Mouse (Mus musculus) cerebellum, adult 2 months (tissue): ENCODE data around the gene Nup62. TPM values are rescaled to one million over a fixed set of nuclear protein-coding genes. Genes with fewer than 3 reads are reported as not detected.

Source experiments
- DNase-seq, 2 experiments: peaks; one replicate each; pipeline ENCODE4 v3.0.0; 2021
- H3K27ac ChIP-seq: fragments of 200-500 bp; 2 replicates; pipeline ENCODE4 v1.5.1; 2012; ENCODE audit warnings: low read length, control low read depth, inconsistent platforms; ENCODE audit not compliant: insufficient read depth
- H3K27me3 ChIP-seq: fragments of 200-500 bp; 2 replicates; pipeline ENCODE4 v1.6.1; 2012; ENCODE audit warnings: inconsistent platforms, mild to moderate bottlenecking, low read length, moderate library complexity; ENCODE audit not compliant: control insufficient read depth, insufficient read depth
- H3K4me1 ChIP-seq: fragments of 200-500 bp; 2 replicates; pipeline ENCODE4 v1.6.1; 2011; ENCODE audit warnings: low read length; ENCODE audit not compliant: control insufficient read depth, insufficient read depth
- H3K4me3 ChIP-seq: fragments of 200-500 bp; replicated peaks from 2 replicates; pipeline ENCODE3; 2011; ENCODE audit warnings: mild to moderate bottlenecking, low read depth, low read length, control low read depth; ENCODE audit not compliant: insufficient read depth
- CTCF ChIP-seq: fragments of 200-500 bp; IDR thresholded peaks from 2 replicates; pipeline ENCODE4 v1.5.1; 2011; ENCODE audit warnings: low read depth, mild to moderate bottlenecking, control low read depth, low read length, moderate library complexity, borderline replicate concordance; ENCODE audit not compliant: insufficient read depth
- POLR2A ChIP-seq: fragments of 200-500 bp; IDR thresholded peaks from 2 replicates; pipeline ENCODE4 v1.6.1; 2011; ENCODE audit warnings: low read length, control low read depth, borderline replicate concordance; ENCODE audit not compliant: insufficient read depth
- WGBS: fragments of 180-500 bp; shearing (Covaris S2); methylation state at CpG from one replicate; pipeline ENCODE4 v1.1.7; 2018; 5-methylcytosine and 5-hydroxymethylcytosine counted together
- polyA plus RNA-seq: library from polyadenylated mRNA; depleted of rRNA; stranded (reverse); fragments of >200 nt; gene quantifications from 2 replicates; pipeline ENCODE4 v1.2.3, GENCODE M21; 2012

Nup62 gene
- polyA plus RNA-seq, 1 experiment: 29.4 TPM

- WGBS: 62% methylated on average over 3 of the region's 3 CpGs
- Histone ChIP-seq H3K4me3 (no peak overlapping the region), H3K4me1 (peaks cover 17% of the 10 kb centered on the region), H3K27ac (no peak overlapping the region), H3K27me3 (no peaks in the 10 kb centered on the region)
- no peak for DNase-seq
- TF ChIP-seq CTCF (no peak), POLR2A (no peak)
Measured at GRCm38 (mm10) chr7:44820525-44820924, 4.6 kb downstream of the Nup62 start.

DNA sequence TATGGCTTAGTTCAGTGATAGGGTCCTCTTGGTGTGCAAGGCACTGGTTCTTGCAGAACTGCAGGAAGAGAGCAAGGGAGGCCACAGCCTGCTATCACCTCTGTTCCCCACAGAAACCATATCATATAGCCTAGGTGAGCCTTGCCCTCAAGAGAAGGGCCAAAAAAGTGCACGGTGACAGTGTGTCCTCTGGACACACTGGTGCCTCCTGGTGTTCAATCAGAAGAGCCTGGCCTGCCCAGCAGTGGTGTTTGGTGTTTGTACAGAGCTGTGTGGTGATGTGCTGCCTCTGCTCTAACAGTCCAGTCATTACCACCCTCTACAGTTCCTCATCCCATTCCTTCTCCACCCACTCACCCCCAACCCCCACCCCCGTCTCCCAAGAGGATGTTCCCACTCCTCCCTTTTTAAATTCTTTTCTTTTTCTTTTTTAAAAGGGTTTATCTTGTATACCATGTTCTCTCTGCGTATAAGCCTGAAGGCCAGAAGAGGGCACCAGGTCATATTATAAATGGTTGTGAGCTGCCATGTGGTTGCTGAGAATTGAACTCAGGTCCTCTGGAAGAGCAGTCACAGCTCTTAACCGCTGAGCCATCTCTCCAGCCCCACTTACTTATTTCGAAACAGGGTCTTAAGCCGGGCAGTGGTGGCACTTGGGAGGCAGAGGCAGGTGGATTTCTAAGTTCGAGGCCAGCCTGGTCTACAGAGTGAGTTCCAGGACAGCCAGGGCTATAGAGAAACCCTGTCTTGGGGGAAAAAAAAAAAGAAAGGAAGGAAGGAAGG lies 6.0 kb downstream of the Nup62 start:
- WGBS: 80% methylated on average over 7 of the region's 7 CpGs
- TF ChIP-seq POLR2A (no peak), CTCF (no peak)
- no peak overlapping the region for H3K27ac ChIP-seq
- peaks cover 18% of the 10 kb centered on the region for H3K4me1 ChIP-seq
- peak in 1 of 2 experiments; percentile 4 for DNase-seq
- no peaks in the 10 kb centered on the region for H3K27me3 ChIP-seq
- H3K4me3 ChIP-seq: no peak overlapping the region

- no peaks in the 10 kb centered on the region for H3K27me3 ChIP-seq
- H3K4me3 ChIP-seq: no peak overlapping the region
- no peak overlapping the region for H3K27ac ChIP-seq
- TF ChIP-seq CTCF: 0 out of 2 replicates have a peak, but pooled peaks have one; percentile 18
- no peak for TF ChIP-seq POLR2A
- no peak for DNase-seq
- H3K4me1 ChIP-seq: peaks cover 14% of the 10 kb centered on the region
- WGBS: 28% methylated on average over 7 of the region's 7 CpGs
Measured at GRCm38 (mm10) chr7:44823409-44823808, 7.5 kb downstream of the Nup62 start.

GRCm38 (mm10) chr7:44824872-44825271 lies 9.0 kb downstream of the Nup62 start:
- 12% methylated on average over 3 of the region's 3 CpGs for WGBS
- Histone ChIP-seq H3K4me3 (no peak overlapping the region), H3K27ac (no peak overlapping the region), H3K27me3 (no peaks in the 10 kb centered on the region), H3K4me1 (peaks cover 6% of the 10 kb centered on the region)
- TF ChIP-seq CTCF: peak; percentile 89
- no peak for TF ChIP-seq POLR2A
- DNase-seq: peak; percentile 75 to 84

DNA sequence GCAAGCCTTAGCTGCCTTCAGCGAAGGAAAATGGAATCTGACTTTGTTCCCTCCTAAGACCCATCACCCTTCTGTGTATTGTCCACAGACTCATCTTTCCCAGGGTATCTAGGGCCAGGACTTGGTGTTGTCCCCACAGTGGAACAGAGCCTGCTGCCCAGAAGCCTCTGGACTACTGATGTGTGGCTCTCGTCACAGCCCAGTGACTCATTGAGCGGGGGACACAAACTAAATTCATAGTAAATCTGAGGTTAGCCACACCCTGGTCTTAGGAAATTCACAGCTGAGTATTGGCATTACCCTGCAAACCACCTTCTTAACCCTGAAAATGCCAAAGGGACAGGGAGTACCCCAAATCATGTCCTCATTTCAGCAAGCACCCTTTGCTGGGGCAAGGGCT lies 10.9 kb downstream of the Nup62 start:
- DNase-seq: no peak
- Histone ChIP-seq H3K27me3 (no peaks in the 10 kb centered on the region), H3K4me1 (peaks cover 4% of the 10 kb centered on the region; the same call in 1 of the 2 replicates), H3K4me3 (no peak overlapping the region), H3K27ac (no peak overlapping the region)
- WGBS: 82% methylated on average over 3 of the region's 3 CpGs
- TF ChIP-seq CTCF: no peak
- no peak for TF ChIP-seq POLR2A

GRCm38 (mm10) chr7:44828706-44829105 lies 12.8 kb downstream of the Nup62 start:
- 36% methylated on average over 5 of the region's 5 CpGs for WGBS
- Histone ChIP-seq H3K27me3 (no peaks in the 10 kb centered on the region), H3K4me3 (no peak overlapping the region), H3K4me1 (peaks cover 4% of the 10 kb centered on the region; the same call in 1 of the 2 replicates), H3K27ac (no peak overlapping the region)
- TF ChIP-seq POLR2A (no peak), CTCF (no peak)
- DNase-seq: peak in 1 of 2 experiments; percentile 2

DNA sequence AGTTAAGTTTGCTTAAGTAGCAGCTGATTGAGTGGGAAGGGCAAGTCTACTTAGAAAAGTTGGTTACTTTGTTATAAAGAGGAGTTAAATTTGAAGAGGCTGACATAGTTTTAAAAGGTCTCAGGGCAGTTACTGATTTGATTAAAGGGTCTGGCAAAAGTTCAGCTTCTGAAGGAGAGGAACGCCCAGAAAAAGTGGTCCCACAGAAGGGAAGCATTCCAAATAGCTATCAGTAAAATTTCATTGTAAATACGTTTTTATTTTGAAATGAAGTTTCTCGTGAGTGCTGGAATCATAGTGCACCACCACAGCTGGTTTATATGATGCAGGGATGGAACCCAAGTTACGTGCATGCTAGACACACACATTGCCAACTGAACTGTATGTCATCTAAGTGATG lies 16.9 kb downstream of the Nup62 start:
- 63% methylated on average over 4 of the region's 4 CpGs for WGBS
- Histone ChIP-seq H3K27me3 (no peaks in the 10 kb centered on the region), H3K27ac (no peak overlapping the region), H3K4me3 (no peak overlapping the region), H3K4me1 (no peaks in the 10 kb centered on the region)
- no peak for DNase-seq
- no peak for TF ChIP-seq POLR2A
- no peak for TF ChIP-seq CTCF

- H3K27ac ChIP-seq: no peak overlapping the region
- no peak for TF ChIP-seq POLR2A
- no peak for TF ChIP-seq CTCF
- H3K4me1 ChIP-seq: no peaks in the 10 kb centered on the region; the same call in 1 of the 2 replicates
- no peaks in the 10 kb centered on the region for H3K27me3 ChIP-seq
- WGBS: 100% methylated on average over 1 of the region's 1 CpGs
- H3K4me3 ChIP-seq: no peak overlapping the region
- DNase-seq: no peak
Measured at GRCm38 (mm10) chr7:44835373-44836015, 19.6 kb downstream of the Nup62 start.

GRCm38 (mm10) chr7:44836016-44836404 lies 20.1 kb downstream of the Nup62 start:
- DNase-seq: no peak
- no peak for TF ChIP-seq CTCF
- no peak for TF ChIP-seq POLR2A
- Histone ChIP-seq H3K27me3 (no peaks in the 10 kb centered on the region), H3K4me1 (no peaks in the 10 kb centered on the region; the same call in 1 of the 2 replicates), H3K27ac (no peak overlapping the region), H3K4me3 (no peak overlapping the region)
- WGBS: 58% methylated on average over 3 of the region's 3 CpGs
